Mouse (Mus musculus) layer of hippocampus, postnatal 10 days (tissue): ENCODE results near the gene Ptges2. TPM values are rescaled to one million over a fixed set of nuclear protein-coding genes. Genes with fewer than 3 reads are reported as not detected.
A peak's percentile ranks its signal among the peaks of the same experiment; 100 is the strongest.

Experiments
- DNase-seq, 2 experiments: peaks; one replicate each; pipeline ENCODE4 v3.0.0; 2021; ENCODE audit warnings: low spot score in 2 of 2
- total RNA-seq, 2 experiments: library from RNA; stranded (reverse); gene quantifications; 2 replicates each; pipeline ENCODE4 v1.2.3; 2021

The Ptges2 gene
- total RNA-seq, 2 experiments from 2014 or later, result 42.0 to 42.5 TPM

DNA sequence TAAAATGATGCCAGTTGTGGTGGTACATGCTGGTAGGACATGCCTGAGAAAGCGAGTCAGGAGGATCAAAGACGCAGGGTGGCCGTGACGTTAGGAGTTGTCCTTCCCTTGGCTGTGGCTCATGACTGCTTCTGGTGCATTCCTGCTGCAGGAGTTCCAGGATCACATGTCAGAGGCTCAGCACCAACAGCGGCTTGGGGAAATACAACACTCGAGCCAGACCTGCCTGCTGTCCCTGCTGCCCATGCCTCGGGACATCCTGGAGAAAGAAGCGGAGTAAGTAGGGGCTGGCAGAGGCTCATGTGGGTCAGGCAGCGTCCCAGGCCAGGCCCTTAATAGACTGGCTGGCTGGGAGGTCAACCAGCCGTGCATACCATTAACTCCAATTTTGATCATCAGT lies 21.5 kb upstream of the Ptges2 start:
- no peak for DNase-seq

DNA sequence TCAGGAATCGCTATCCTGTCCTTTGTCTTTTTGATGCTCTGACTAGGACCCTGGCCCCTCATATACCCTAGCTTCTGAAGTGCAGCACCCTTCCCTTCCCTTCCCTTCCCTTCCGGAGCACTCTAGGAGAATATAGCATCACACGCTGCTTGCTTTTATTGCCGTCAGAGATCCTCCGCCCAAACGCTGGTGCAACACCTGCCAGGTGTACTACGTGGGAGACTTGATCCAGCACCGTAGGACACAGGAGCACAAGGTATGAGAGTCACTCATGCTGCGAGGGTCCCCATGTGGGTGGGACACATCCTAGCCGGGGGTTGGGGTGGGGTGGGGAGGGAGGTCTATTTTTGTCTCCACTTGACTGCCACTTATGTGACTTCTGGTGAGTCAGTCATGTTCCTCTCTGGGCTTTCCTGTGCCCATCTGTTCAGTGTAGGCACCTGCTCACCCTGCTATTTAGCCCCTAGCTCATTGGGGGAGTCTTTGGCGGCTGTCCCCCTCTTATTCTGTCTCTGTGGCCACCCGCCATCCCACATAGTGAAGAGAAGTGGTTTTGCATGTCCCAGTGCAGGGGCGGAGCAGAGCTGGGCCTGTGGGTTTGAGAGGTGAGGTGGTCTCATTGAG lies 20.3 kb upstream of the Ptges2 start:
- no peak for DNase-seq

- DNase-seq, result no peak
Measured at GRCm38 (mm10) chr2:32376963-32377362, 18.7 kb upstream of the Ptges2 start.

- DNase-seq, result peak in 1 of 2 experiments; percentile 54
Measured at GRCm38 (mm10) chr2:32380001-32380500, 15.6 kb upstream of the Ptges2 start.

DNA sequence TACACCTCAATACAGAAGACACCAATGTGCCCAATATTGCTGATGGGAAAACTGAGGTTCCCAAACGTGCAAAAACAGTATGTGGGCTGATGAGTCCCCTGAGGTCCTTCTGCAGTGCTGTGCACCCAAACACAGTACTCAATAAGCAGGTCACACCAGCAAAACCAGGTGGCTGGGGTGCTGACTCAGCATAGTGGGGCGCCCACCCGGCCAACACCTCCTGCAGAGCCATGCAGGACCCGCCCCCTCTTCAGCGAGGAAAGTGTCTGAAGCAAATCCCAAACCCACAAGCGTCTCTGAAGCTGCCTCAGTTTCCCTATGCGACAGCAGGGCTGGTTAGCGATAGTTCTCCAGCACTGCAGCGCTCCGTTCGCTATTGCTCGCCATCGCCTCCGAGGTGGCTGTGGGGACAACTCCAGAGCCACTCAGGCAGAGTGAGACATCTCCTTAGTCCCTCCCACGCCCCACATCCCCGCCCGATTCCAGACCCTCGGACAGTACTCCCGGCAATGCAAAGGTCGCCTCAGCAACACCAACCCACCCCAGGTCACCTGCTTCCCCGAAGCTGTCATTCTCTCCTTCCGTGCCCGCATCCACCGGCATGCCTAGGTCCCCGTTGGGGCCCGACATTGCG lies 14.4 kb upstream of the Ptges2 start:
- peak in 1 of 2 experiments; percentile 60 for DNase-seq

DNA sequence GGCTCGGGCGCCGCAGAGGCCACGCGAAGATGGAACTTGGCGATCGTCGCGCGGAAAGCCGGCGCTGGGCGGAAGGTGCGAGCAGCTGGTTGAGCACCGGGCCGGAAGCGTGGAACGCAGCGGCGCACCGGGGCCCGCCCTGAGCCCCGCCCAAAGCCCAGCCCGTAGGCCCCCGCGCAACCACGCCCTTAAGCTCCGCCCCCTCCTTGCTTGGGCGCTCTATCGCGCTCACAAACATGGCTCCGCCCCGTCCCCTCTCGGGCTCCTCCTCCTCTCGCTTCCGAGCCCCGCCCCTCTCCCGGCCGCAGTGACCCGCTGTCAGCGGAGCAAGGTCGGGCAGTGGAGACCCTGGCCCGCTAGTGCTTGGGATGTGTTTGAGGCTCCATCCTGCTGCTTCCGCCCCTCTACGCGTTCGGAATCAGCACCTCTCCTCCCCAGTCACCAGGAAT lies 13.9 kb upstream of the Ptges2 start, which contains the start of gene 1110008P14Rik:
Gene 1110008P14Rik (minus strand): TSS at position 164 of the 449 bp plus-strand sequence.
- DNase-seq, result peak; percentile 86 to 92

GRCm38 (mm10) chr2:32382689-32383088 lies 13.0 kb upstream of the Ptges2 start:
- DNase-seq, result no peak

- no peak for DNase-seq
Measured at GRCm38 (mm10) chr2:32387706-32388490, 7.8 kb upstream of the Ptges2 start, which contains the start of gene Lcn2. Gene Lcn2, minus strand, starts transcription at chr2:32388252.

DNA sequence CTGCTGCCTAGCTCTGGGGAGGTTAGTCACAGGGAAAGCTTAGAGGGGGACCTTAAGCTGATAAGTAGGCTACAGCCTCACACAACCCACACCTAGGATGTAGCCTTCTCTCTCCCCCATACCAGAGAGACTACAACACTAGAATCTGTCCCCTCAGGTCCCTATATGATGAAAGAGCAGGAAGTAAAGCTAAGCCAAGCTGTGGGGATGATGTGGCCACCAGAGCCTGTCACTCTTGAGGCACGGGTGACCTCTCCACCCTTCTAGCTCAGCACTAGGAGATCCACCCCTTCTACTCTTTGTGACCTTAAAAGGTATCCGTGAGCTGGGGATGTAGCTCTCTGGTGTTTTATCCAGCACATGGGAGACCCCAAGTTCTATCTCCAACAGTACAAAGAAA lies 6.5 kb upstream of the Ptges2 start:
- no peak for DNase-seq

DNA sequence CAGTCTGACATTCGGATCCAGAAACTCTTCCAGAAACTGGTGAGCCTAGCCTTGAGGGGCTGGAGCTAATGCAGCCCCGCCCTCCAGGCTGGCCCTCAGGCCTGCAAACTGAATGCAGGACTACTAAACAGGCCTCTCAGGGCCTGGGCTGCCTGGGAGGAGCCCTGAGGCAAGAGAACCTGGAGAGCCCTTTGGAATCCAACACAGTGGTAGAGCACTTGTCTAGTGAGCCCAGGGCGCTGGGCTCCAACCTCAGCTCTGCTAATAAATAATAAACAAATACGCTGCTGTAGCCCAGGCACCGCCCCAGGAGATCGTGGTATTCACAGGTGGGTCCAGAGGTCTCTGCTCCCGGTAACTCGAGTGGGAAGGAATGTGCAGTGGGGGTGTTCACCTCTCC lies 4.8 kb upstream of the Ptges2 start:
- DNase-seq, result no peak

GRCm38 (mm10) chr2:32392063-32392462 lies 3.6 kb upstream of the Ptges2 start:
- DNase-seq, result no peak

DNA sequence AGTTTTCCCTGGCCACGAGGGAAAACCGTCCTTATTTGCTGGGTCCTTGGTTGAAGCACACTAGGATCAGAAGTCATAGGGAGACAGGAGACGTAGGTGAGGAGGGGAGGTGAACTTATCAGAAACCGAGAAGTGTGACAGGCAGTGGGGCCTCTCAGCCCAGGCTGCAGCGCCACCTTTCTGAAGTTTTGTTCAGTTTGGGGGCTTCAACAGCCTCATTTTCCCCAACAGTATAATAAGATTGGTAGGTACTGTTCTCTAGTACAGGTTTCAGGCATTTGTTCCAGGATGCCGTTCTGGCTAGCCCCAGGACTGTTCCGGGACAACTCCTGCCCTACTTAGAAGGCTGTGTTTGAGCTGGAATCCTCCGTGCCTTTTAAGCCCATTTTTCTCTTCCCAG lies 723 bp upstream of the Ptges2 start:
- DNase-seq, result peak; percentile 44 to 57

DNA sequence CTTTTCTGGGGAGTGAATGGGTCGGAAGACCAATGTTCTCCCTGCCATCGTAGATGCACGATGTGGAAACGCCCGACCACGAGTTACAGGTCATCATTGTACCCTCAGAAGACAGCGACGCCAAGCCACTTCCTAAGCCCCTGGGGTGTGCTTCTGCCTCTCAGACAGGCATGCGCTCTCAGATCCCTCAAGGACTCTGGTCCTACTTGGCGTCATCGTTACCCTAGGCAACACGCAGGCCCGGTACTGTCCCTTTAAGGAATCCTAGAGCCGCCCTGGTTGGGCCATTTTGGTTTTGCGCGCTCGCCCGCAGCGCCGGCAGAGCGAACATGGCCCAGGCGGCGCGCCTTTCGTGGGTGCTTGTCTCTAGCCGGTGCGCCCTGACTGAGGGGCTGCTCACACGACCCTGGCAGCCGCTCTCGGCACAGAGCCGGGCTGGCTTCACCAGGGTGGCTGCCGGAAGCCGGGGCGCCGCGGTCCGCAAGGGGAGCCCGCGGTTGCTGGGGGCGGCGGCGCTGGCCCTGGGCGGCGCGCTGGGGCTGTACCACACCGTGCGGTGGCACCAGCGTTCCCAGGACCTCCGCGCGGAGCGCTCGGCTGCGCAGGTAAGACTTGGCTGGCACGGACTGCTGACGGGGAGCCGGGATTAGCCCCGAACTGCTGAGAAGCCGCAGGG lies 388 bp downstream of the Ptges2 start:
- DNase-seq, result peak; percentile 83 to 88

DNA sequence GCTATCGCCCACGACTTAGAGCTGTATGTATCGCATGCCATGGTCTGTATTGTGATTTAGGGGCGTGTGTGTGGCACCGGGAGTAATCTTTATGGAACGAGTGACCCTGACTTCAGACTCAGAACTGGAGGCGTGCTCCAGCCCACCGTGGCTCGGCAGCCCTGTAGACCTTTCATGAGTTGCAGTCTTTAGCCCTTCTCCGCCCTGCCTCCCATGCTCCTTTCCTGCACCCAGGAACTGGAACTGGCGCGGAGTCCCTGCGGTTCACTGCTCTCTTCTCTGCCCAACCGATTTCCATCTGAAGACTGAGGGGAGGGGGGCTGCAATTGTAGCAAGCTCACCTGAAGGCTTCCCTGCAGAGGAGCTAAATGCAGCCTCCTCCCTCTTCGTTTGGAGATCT lies 999 bp downstream of the Ptges2 start:
- no peak for DNase-seq

GRCm38 (mm10) chr2:32404663-32405062 lies 9.0 kb downstream of the Ptges2 start:
- DNase-seq, result peak; percentile 98

- DNase-seq, result no peak
Measured at GRCm38 (mm10) chr2:32407144-32407824, 11.6 kb downstream of the Ptges2 start.

DNA sequence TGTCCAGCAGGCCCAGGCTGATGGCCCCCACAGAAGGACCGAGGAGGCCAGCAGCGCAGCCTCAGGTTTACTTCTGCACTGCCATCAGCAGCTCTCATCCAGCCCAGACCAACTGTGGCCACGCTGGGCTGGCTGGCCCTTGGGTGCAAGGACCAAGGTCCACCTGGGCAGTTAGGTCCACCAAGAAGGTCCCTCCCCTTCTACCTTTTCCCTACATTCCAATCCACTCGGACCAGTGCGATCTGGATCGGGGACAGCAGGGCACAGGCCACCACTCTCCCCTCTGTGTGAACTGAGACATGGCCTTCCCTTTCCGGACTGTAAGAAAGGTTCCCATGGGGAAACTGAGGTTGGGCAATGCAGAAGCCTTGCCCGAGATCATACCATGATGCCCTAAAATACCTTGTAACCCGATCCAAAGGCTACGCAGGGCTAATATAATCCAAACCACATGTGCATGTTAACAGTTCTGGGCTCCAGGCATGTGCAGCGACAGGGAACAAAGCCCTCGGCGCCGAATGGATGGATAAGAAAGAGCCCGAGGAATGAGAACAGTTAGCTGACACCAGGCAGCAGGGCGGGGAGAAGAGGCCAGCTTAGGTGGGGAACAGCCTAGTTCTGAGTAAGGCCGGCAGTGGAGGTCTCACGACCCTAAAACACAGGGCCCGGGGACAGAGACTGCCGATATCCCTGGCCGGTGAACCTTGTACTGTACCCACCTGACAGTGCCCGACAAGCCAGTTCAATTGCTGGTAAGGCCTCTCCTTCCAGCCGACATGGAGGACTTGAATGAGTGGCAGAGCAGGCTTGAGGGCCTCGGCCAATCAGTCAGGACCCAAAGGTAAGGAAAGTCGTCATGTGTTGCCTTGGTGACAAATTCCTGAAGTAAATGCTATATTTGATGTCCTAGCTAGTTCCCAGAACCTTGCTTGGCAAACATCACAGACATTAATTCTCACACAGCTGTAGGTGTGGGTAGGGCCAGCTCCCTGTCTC lies 13.0 kb downstream of the Ptges2 start:
- no peak for DNase-seq

DNA sequence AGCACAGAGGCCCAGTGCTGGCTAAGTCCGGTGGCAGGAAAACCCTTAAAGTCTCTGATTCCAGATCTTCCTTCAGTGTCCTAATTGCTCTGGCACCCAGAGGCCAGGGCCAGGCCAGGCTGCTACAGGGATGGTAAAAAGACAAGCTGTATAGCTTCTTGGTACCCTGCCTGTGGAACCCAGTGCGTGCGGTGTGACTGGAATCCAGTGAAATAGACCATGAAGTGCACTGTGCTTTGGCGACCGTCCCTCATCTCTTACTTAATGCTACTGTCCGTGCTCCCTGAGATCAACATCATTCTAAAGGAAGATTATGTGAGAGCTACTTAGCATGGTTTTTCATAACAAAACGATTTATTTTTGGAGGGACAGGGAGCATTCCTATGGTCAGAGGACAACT lies 15.7 kb downstream of the Ptges2 start:
- no peak for DNase-seq

DNA sequence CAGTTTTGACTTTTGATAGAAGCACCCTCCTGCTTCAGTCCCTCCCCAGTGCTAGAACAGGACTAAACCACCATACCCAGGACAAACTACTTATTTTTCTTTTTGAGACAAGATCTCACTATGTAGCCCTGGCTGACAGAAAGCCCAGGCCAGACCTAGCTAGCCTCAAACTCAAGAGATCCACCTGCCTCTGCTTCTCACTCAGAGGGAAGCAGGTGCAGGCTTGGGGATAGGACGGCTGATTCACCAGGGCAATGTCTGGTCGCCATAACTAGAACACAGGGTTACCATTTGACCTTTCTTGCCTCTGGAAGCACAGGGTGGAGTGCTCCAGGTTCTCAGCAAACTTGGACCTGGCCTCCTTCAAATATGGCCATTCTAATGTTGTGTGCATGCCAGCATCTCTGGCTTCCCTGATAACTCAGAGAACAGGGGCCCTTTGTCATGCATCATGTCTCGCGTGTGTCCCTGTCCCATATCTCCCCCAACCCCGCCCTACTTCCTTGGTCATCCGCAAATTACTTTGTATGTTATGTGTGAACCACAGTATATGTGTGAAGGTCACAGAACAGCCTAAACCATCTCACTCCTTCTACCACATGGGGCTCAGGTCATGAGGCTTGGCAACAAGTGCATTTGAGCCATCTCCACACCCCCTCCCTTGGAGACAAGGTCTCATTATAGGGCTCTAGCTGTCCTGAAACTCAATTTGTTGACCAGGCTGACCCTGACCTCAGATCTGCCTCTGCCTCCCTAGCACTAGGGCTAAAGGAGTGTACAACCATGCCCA lies 17.2 kb downstream of the Ptges2 start:
- DNase-seq, result no peak
